Mouse (Mus musculus) kidney, postnatal 10 days (tissue): ENCODE results near the gene Ddo.

Experiments
- DNase-seq: peaks from one replicate; pipeline ENCODE4 v3.0.0; 2021; ENCODE audit warnings: mixed read lengths

Gene Ddo

GRCm38 (mm10) chr10:40719062-40719461 lies 89.3 kb downstream of the Ddo start:
- DNase-seq, result peak; percentile 40

GRCm38 (mm10) chr10:40720883-40721282 lies 91.1 kb downstream of the Ddo start:
- no peak for DNase-seq

GRCm38 (mm10) chr10:40724342-40724741 lies 94.5 kb downstream of the Ddo start:
- peak; percentile 66 for DNase-seq

DNA sequence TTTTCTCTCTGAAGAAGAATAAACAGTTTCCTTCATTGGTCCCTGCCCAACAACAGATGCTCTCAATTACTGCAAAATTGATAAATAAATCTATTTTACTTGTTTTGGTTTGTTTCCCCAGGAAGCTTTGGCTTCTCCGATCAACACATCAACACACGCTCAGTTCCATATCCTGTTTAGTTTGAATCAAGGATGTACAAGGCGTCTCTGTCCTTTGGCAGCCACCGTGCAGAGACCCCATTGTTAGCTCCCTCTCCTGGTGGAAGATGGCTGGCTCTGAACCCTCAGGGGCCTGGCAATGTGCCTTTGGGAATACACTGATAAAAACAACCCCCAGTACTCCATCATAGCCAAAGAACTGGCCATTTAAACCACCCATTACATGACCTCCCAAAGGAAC lies 95.3 kb downstream of the Ddo start:
- DNase-seq, result peak; percentile 48

- DNase-seq, result no peak
These were observed 95.7 kb downstream of the Ddo start for GRCm38 (mm10) chr10:40725471-40725870.

- DNase-seq, result no peak
These were observed 96.6 kb downstream of the Ddo start for GRCm38 (mm10) chr10:40726288-40726902.

DNA sequence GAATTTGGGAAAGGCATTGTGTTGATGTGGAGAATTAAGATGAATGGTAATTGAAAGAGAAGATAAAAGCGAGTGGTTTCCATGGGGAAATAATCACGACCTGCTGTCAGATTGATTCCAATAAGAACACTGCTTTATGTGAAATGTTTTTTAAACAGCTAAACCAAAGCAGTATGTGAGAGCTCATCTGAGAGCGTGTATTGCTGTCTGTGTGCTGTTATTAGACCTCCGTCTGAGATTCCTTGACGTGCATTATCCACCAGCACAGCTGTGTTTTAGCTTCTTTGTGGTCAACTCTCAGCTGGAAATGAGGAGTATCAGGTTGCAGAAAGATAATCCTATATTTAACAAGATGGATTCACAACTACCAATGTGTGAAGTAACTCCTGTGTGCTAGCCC lies 97.2 kb downstream of the Ddo start:
- DNase-seq, result no peak

GRCm38 (mm10) chr10:40730200-40730599 lies 100.4 kb downstream of the Ddo start:
- no peak for DNase-seq
